Mouse (Mus musculus): ENCODE data around the gene Rnf186.

Gene Rnf186

GRCm38 (mm10) chr4:138966866-138967265 is at the start of gene Rnf186:
Gene Rnf186, plus strand, starts transcription at chr4:138967112.
- no peak for DNase-seq (ENCODE audit: low read depth)

- no peak for DNase-seq (ENCODE audit: low read depth)
Measured at GRCm38 (mm10) chr4:138917282-138917681, 49.6 kb upstream of the Rnf186 start.

GRCm38 (mm10) chr4:138921254-138922130 is 45.4 kb upstream of the Rnf186 start:
- no peak for DNase-seq (ENCODE audit: low read depth)

- DNase-seq (ENCODE audit: low read depth), result peak; percentile 80
Measured at GRCm38 (mm10) chr4:138922131-138922459, 44.8 kb upstream of the Rnf186 start.

GRCm38 (mm10) chr4:138925561-138925960 is 41.4 kb upstream of the Rnf186 start:
- no peak for DNase-seq (ENCODE audit: low read depth)

GRCm38 (mm10) chr4:138933862-138934261 is 33.0 kb upstream of the Rnf186 start:
- DNase-seq (ENCODE audit: low read depth), result no peak

- no peak for DNase-seq (ENCODE audit: low read depth)
Measured at GRCm38 (mm10) chr4:138934456-138935145, 32.3 kb upstream of the Rnf186 start.

GRCm38 (mm10) chr4:138938495-138939269 is 28.2 kb upstream of the Rnf186 start:
- DNase-seq (ENCODE audit: low read depth), result no peak

- DNase-seq (ENCODE audit: low read depth), result no peak
Measured at GRCm38 (mm10) chr4:138939481-138939880, 27.4 kb upstream of the Rnf186 start.

GRCm38 (mm10) chr4:138941401-138941800 is 25.5 kb upstream of the Rnf186 start:
- DNase-seq (ENCODE audit: low read depth), result no peak

GRCm38 (mm10) chr4:138941966-138942365 is 24.9 kb upstream of the Rnf186 start:
- DNase-seq (ENCODE audit: low read depth), result no peak

GRCm38 (mm10) chr4:138943730-138944129 is 23.2 kb upstream of the Rnf186 start:
- peak; percentile 89 for DNase-seq (ENCODE audit: low read depth)

GRCm38 (mm10) chr4:138948257-138948656 is 18.7 kb upstream of the Rnf186 start:
- DNase-seq (ENCODE audit: low read depth), result no peak

- DNase-seq (ENCODE audit: low read depth), result no peak
Measured at GRCm38 (mm10) chr4:138958612-138959011, 8.3 kb upstream of the Rnf186 start.

- DNase-seq (ENCODE audit: low read depth), result no peak
Measured at GRCm38 (mm10) chr4:138959120-138959519, 7.8 kb upstream of the Rnf186 start.

GRCm38 (mm10) chr4:138959926-138960325 is 7.0 kb upstream of the Rnf186 start:
- DNase-seq (ENCODE audit: low read depth), result no peak

- DNase-seq (ENCODE audit: low read depth), result no peak
Measured at GRCm38 (mm10) chr4:138962719-138963118, 4.2 kb upstream of the Rnf186 start.

- DNase-seq (ENCODE audit: low read depth), result no peak
Measured at GRCm38 (mm10) chr4:138965871-138966270, 1.0 kb upstream of the Rnf186 start.

- no peak for DNase-seq (ENCODE audit: low read depth)
Measured at GRCm38 (mm10) chr4:138967485-138967884, 573 bp downstream of the Rnf186 start.

GRCm38 (mm10) chr4:138968772-138969556 is 2.1 kb downstream of the Rnf186 start:
- DNase-seq (ENCODE audit: low read depth), result no peak

- DNase-seq (ENCODE audit: low read depth), result no peak
Measured at GRCm38 (mm10) chr4:138969736-138970135, 2.8 kb downstream of the Rnf186 start.

GRCm38 (mm10) chr4:138971371-138971770 is 4.5 kb downstream of the Rnf186 start:
- DNase-seq (ENCODE audit: low read depth), result no peak
